Mouse (Mus musculus) kidney, postnatal 4 days (tissue): ENCODE results near the gene Sfi1.
A peak's percentile ranks its signal among the peaks of the same experiment; 100 is the strongest.
"Not testable (repeated sequence)": the region's sequence is repeated elsewhere in the genome, so short reads cannot be mapped to it uniquely, and the experiment has no call there.

ENCODE experiments used
- DNase-seq, 2 experiments: peaks; one replicate each; pipeline ENCODE4 v3.0.0; 2021; ENCODE audit warnings: mixed read lengths in 2 of 2

Sfi1 gene

GRCm38 (mm10) chr11:3145359-3146165 is 47.7 kb downstream of the Sfi1 start:
- DNase-seq: not testable (repeated sequence)

- DNase-seq: not testable (repeated sequence)
Measured at GRCm38 (mm10) chr11:3143984-3144383, 49.3 kb downstream of the Sfi1 start.

DNA sequence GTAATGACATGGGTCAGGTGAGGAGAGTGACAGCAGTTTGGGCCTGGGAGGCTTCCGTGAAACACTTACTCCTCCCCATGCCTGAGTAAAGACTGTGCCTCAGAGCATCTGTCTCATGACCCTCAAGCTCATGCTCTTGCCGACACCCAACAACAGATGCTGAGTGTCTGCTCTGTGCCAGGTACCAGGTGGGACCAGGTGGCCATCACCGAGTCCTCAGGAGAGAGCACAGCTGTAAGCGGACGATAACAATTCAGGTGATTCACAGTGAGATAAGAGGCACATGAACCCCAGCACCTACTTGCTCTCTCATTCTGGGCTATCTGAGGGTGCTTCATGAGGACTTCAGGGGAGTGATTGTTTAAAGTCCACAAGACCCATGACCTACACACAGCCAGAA is 50.9 kb downstream of the Sfi1 start:
- peak; percentile 71 to 76 for DNase-seq

DNA sequence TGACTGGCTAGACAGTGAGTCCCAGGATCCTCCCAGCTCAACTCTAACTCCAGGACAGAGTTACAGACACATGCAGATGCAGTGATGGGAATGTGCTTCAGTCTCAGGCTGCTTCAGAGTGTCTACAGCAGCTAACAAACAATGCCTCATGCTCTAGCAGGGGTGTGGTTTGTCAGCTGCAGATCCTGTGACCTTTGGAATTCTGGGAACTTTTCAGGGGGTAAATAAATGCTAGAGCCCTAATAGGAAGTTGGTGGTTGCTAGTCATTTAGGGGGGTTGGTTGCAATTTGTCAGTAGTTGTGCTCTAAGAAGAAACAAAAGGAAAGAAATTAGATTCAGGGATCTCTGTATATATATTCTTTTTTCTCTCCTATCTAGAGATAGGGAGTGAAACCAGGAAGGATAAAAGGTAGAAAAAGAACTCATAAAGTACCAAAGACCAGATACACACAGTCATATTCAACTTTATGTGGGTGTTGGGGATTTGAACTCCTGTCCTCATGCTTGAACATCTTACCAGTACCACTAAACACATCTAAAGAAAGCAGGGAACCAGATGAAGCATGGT is 52.2 kb downstream of the Sfi1 start:
- not testable (repeated sequence) for DNase-seq

- DNase-seq: peak; percentile 33 to 39
Measured at GRCm38 (mm10) chr11:3138323-3138722, 54.9 kb downstream of the Sfi1 start.

DNA sequence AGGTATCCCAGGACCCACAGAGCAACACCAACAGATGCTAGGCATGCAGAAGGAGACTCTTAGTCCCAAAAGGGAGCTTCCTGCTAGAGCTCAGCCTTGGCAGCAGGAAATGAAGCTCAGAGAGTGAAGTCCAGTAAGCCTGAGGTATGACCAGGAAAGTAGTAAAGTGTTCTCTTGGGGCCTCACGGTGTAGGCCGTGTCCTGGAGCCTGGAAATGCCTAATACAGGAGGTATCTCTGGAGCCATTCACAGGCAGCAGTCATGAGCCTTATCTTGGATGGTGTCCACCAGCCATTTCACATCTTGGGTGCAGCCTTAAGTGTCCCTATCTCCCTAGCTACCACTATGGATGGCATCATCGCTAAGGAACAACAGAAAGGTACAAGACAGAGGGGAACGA is 56.0 kb downstream of the Sfi1 start:
- DNase-seq: peak; percentile 29 to 43

DNA sequence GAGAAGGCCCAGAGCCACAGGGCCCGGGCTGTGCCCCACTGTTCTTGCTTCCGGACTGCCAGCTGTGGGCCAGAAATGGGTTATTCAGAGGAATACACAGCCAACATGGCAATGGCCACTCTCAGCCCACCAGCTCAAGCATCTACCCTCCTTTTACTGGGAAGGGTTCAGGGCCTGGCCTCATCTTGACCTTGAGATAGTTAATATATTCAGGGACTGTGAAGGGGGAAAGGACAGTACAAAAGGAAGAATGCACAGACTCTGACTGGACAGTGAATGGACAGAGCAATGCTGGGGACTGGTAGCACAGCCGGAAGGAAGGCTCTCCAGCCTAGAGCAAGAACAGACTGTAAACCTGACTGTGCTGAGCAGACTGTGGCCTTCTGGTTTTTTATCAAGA is 57.3 kb downstream of the Sfi1 start:
- not testable (repeated sequence) for DNase-seq

GRCm38 (mm10) chr11:3135391-3135790 is 57.9 kb downstream of the Sfi1 start:
- DNase-seq: not testable (repeated sequence)

- DNase-seq: not testable (repeated sequence)
Measured at GRCm38 (mm10) chr11:3133360-3133759, 59.9 kb downstream of the Sfi1 start.

GRCm38 (mm10) chr11:3132957-3133356 is 60.3 kb downstream of the Sfi1 start:
- peak in 1 of 2 experiments; percentile 13 for DNase-seq

DNA sequence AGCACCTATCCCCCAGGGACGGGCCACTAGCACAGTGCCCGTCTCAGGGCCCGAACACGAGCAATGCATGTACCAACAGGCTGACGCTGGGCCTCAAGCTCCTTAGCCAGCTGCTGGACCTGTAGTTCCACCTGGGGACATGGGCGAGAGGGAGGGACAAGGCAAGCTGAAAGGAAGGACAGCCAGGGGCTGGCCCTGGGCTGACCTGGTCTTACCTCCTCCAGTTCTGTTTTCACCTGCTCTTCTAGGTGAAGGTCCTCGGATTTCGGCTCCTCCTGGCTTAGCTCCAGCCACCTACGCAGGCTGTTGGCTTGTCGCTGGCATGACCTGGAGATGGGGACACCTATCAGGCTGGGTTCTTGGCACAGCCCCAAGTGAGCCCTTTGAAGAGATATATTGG is 61.3 kb downstream of the Sfi1 start:
- peak; percentile 51 to 64 for DNase-seq

DNA sequence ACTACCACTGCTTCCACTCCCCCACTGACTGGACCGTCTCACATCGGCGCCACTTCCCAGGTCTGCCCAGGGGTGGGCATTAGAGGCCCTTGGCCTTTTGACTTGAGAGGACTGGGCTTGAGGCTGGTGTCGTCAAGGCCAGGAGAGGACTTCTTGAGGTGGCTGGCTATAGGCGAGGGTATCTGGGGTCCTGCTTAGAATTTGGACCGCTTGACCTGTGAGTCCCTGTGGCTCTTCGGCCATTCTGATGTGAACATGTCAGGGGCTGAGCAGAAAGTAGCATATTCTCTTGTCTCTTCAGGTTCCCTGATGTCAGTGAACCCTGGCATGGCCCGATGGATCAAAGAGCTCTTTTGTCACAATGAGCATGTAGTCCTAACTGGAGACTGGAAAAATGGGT is 63.4 kb downstream of the Sfi1 start:
- DNase-seq: peak; percentile 60 to 65

GRCm38 (mm10) chr11:3129276-3129675 is 64.0 kb downstream of the Sfi1 start:
- not testable (repeated sequence) for DNase-seq

- DNase-seq: peak; percentile 29 to 59
Measured at GRCm38 (mm10) chr11:3127303-3127795, 65.9 kb downstream of the Sfi1 start.

DNA sequence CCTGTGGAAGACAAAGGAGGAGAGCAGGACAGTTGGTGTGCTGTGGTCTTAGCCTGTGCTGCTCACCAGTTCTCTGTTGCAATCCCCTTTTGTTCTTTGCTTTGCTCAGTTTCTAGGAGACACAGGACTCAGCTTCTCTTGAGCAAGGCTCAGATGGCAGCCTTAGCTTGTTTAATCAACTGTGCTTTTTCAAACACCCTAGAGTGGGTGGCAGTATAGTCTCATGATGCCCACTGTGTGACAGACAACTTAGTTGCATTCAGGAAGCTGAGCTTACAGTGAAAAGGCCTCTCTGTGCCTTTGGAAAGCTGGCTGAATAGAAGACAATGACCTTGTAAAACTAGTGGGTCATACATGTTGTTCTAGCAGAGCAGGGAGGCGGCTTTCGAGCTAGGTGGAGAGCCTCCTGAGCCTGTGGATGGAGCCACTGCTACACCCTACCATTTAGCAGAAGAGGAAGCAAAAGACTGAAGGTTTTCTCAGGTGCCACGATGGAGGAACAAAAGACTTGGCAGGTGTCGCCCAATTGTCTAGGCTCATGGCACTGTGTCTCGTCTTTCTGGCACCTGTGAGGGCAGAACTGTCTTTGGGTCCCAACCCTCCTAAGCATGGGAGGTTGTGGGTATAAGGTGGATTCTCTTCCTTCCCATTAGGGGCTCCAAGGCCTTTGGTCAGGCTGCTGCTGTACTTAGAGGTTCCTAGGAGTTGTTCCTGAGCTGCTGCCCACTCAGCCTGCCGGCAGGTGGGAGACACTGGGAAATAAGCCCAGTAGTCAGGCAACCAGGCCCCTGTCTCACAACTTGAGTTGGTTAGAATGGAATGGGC is 66.6 kb downstream of the Sfi1 start:
- DNase-seq: peak; percentile 77 to 83

GRCm38 (mm10) chr11:3125922-3126321 is 67.3 kb downstream of the Sfi1 start:
- DNase-seq: not testable (repeated sequence)

- peak in 1 of 2 experiments; percentile 48 for DNase-seq
Measured at GRCm38 (mm10) chr11:3124932-3125810, 68.1 kb downstream of the Sfi1 start.

- DNase-seq: no peak
Measured at GRCm38 (mm10) chr11:3114403-3114802, 78.9 kb downstream of the Sfi1 start.

DNA sequence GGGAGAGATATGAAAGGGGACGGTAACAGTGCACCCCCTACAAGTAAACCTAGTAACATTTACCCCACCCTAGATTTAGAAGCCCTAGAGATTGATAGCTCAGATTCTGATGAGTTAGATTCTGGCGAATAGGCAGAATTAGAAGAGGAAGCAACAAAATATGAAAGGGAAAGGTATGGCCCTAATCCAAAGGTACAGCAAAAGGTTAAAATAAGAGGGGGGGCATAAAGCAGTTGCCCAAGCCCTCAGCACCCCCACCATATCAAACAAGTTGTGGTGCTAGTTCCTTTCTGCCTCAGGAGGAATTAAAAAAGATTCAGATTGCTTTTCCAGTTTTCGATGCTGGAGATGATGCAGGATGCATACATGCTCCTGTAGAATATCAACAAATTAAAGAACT is 87.1 kb downstream of the Sfi1 start:
- no peak for DNase-seq

GRCm38 (mm10) chr11:3105261-3105731 is 88.0 kb downstream of the Sfi1 start:
- DNase-seq: no peak

- not testable (repeated sequence) for DNase-seq
Measured at GRCm38 (mm10) chr11:3104501-3105260, 88.6 kb downstream of the Sfi1 start.
